Mouse (Mus musculus) hindbrain, embryonic 13.5 days (tissue): ENCODE measurements around the gene Gpr132. TPM values are rescaled to one million over a fixed set of nuclear protein-coding genes. Genes with fewer than 3 reads are reported as not detected.
"Not testable (repeated sequence)": the region's sequence is repeated elsewhere in the genome, so short reads cannot be mapped to it uniquely, and the experiment has no call there.

Experiments used
- ATAC-seq: fragments of 200-750 bp; cut with Nextera tagmentation; 2 replicates; pipeline ENCODE4 v1.8.0; 2017; ENCODE audit warnings: moderate TSS enrichment; ENCODE audit not compliant: low FRiP score
- H3K27ac ChIP-seq: fragments of 300-500 bp; sonication (generic); 2 replicates; pipeline ENCODE4 v1.5.1; 2015; ENCODE audit warnings: inconsistent platforms, mild to moderate bottlenecking, moderate library complexity
- H3K27me3 ChIP-seq: fragments of 300-500 bp; sonication (generic); 2 replicates; pipeline ENCODE4 v1.6.1; 2015; ENCODE audit warnings: mild to moderate bottlenecking, inconsistent platforms
- H3K36me3 ChIP-seq: fragments of 300-500 bp; sonication (generic); 2 replicates; pipeline ENCODE4 v1.6.1; 2015; ENCODE audit warnings: mild to moderate bottlenecking, inconsistent platforms
- H3K4me1 ChIP-seq: fragments of 300-500 bp; sonication (generic); replicated peaks from 2 replicates; pipeline ENCODE4 v1.6.1; 2015; ENCODE audit warnings: inconsistent platforms
- H3K4me2 ChIP-seq: fragments of 300-500 bp; sonication (generic); 2 replicates; pipeline ENCODE4 v1.6.1; 2015; ENCODE audit warnings: inconsistent platforms, mild to moderate bottlenecking, moderate library complexity
- H3K4me3 ChIP-seq: fragments of 300-500 bp; sonication (generic); 2 replicates; pipeline ENCODE4 v1.5.1; 2015; ENCODE audit warnings: mild to moderate bottlenecking, inconsistent platforms
- H3K9ac ChIP-seq: fragments of 300-500 bp; sonication (generic); 2 replicates; pipeline ENCODE4 v1.6.1; 2015; ENCODE audit warnings: mild to moderate bottlenecking, inconsistent platforms
- H3K9me3 ChIP-seq: fragments of 300-500 bp; sonication (generic); 2 replicates; pipeline ENCODE4 v1.6.1; 2016; ENCODE audit warnings: inconsistent platforms
- WGBS: fragments of 180-500 bp; shearing (Covaris S2); methylation state at CpG from one replicate; pipeline ENCODE4 v1.1.7; 2015; 5-methylcytosine and 5-hydroxymethylcytosine counted together
- polyA plus RNA-seq: library from polyadenylated mRNA; unstranded; fragments of >200 nt; fragmentation: Nextera tagmentation; extraction: Ambion mirVana; gene quantifications from 2 replicates; pipeline ENCODE4 v1.2.1, GENCODE M21; 2015

Gpr132 gene
- polyA plus RNA-seq, 1 experiment from 2014 or later, result not detected

DNA sequence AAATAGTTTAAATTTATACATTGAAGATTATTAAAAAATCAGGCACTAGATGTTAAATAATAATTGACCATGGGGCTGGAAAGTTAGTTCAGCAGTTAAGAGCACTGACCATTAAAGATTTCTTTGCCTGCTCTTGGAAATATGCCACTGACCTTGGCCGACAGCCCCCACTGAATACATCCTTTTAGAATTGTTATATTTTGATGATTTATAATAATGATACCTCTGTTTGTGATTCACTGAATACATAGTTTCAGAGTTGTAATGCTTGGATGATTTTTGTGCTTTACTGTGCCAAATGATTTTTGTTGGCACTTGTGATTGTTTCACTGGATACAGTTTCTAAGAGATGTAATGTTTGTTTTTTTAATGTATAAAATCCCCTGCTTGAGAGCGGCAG, 25.9 kb downstream of the Gpr132 start:
- H3K4me2 ChIP-seq, H3K27ac ChIP-seq, H3K9me3 ChIP-seq, ATAC-seq, H3K36me3 ChIP-seq, H3K27me3 ChIP-seq, H3K9ac ChIP-seq, H3K4me1 ChIP-seq, H3K4me3 ChIP-seq: not testable (repeated sequence)
- 92% methylated on average over 2 of the region's 2 CpGs for WGBS

DNA sequence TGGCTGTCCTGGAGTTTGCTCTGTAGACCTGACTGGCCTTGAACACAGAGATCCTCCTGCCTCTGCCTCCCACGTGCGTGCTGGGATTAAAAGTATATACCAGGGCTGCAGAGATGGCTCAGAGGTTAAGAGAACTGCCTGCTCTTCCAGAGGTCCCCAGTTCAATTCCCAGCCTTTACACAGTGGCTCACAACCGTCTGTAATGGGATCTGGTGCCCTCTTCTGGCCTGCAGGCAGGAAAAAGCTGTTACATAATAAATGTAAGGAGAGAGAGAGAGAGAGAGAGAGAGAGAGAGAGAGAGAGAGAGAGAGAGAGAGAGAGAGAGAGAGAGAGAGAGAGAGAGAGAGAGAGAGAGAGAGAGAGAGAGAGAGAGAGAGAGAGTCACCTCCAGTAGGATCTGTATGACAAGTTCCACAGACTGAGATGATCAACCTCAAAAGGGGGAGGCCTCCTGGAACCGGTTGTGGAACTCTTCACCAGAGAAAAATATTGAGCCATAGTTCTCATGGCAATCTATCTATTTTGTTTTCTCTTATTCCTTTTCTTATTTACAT, 26.6 kb downstream of the Gpr132 start:
- not testable (repeated sequence) for H3K36me3 ChIP-seq, H3K27ac ChIP-seq
- 77% methylated on average over 4 of the region's 4 CpGs for WGBS

DNA sequence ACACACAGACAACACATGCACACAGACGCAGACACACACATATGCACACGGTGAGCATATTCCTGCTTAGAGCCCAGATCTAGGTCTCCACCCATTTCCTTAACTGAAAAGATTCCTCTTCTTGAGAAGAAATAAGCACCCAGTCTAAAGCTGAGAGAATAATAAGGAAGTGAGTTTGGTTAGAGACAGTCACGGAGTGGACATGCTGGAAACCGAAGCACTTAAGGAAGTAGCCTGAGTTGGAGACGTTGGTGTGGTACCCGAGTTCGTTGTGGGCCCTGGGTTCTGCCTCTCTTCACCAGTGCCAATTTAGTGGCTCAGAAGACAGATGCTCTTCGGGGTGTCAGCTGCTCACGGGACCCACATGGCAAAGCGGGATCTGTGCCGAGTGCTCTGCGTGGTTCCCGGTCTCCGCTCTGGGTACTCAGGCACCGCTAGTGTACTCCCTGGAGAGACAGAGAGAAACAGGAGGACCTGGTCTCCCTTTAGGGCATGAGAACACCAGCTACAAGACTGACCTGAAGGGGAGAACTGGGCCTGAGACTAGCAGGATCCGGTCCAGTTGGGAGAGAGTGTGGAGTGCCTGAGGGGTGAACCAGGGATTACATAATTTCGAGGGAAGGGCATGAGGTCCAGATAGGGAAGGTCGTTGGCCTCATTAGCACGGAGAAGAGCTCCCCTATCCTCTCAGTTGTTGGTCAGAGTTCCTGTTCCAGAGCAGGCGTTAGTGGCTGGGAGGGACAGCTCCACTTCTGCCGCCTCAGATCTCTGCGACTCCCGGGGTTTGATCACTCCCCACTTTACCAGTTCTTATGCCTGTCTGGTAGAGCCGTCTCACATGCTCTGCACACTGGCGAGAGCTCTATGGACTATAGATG, 27.6 kb downstream of the Gpr132 start:
- WGBS, result 85% methylated on average over 25 of the region's 25 CpGs
- ATAC-seq, result no peak

More for the DNA sequence above, 26.6 kb downstream of the Gpr132 start:
- H3K27me3 ChIP-seq, H3K4me2 ChIP-seq, H3K9ac ChIP-seq, H3K4me3 ChIP-seq, H3K4me1 ChIP-seq, H3K9me3 ChIP-seq, ATAC-seq: not testable (repeated sequence)

DNA sequence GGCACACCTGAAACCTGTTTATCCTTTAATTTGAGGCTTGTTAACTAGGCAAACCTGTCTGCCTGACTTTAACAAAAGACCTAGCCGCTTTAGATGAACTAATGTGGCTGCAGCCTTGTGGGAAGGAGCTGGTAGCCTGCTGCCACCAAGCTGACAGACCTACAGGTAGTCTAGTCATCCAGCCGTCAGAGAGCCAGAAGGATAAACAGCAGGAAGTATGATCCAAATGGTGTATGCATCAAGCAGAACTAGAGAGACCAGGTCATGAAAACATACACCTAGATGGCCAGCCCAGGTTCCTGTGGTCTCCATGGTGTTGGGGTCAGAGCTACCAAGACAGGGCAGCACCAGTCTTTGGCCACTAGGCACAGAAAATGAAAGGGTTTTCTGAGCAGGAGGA, 33.0 kb downstream of the Gpr132 start:
- Histone ChIP-seq H3K4me3 (no peak overlapping the region), H3K27ac (no peak overlapping the region), H3K27me3 (no peaks in the 10 kb centered on the region), H3K36me3 (peaks cover 18% of the 10 kb centered on the region), H3K4me2 (no peak overlapping the region), H3K9ac (no peak overlapping the region), H3K4me1 (peaks cover 19% of the 10 kb centered on the region), H3K9me3 (peaks cover 4% of the 10 kb centered on the region)
- 75% methylated on average over 2 of the region's 2 CpGs for WGBS
- ATAC-seq, result no peak

More for the DNA sequence above, 27.6 kb downstream of the Gpr132 start:
- Histone ChIP-seq H3K4me2 (no peak overlapping the region), H3K9me3 (peaks cover 4% of the 10 kb centered on the region), H3K4me1 (no peaks in the 10 kb centered on the region), H3K27me3 (peaks cover 3% of the 10 kb centered on the region; the same call in 1 of the 2 replicates), H3K9ac (no peak overlapping the region), H3K27ac (no peak overlapping the region), H3K4me3 (no peak overlapping the region), H3K36me3 (no peaks in the 10 kb centered on the region)

DNA sequence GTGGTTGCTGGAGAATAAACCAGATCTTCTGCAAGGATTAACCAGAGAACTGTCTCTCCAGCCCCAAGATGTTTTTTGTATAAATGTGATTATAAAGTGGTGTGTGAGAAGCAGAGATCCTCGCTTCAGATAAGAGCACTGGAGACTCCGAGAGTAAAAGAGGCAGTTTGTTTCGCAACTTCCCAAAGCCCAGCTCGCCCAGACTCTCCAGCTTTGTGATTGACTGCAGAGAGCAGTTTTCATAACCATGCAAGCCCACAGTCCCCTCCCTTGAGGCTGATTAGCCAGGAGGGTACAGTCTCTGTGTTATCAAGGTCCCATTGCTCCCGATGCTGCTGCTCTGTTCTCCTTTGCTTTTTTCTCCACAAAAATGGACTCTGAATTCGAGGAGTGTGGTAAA, 34.5 kb downstream of the Gpr132 start:
- no peak for ATAC-seq
- Histone ChIP-seq H3K4me2 (no peak overlapping the region), H3K4me1 (peaks cover 21% of the 10 kb centered on the region), H3K4me3 (no peak overlapping the region), H3K27me3 (no peaks in the 10 kb centered on the region), H3K9ac (no peak overlapping the region), H3K27ac (no peak overlapping the region), H3K36me3 (peaks cover 18% of the 10 kb centered on the region), H3K9me3 (no peaks in the 10 kb centered on the region)
- 93% methylated on average over 6 of the region's 6 CpGs for WGBS

DNA sequence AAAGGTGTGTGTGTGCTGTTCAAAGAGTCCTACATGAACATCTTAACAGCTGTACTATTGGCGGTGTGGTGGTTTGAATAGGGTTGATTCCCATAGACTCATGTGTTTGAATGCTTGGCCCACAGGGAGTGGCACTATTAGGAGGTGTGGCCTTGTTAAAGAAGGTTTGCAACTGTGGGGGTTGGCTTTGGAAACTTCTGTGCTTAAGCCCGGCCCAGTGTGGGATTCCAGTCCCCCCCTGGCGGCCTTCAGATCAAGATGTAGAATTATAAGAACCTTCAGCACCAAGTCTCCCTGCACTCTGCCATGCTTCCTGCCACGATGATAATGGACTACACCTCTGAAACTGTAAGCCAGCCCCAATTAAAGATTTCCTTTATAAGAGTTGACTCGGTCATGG, 35.6 kb downstream of the Gpr132 start:
- H3K4me1 ChIP-seq, result peaks cover 30% of the 10 kb centered on the region
- H3K27me3 ChIP-seq, result no peaks in the 10 kb centered on the region
- 92% methylated on average over 5 of the region's 5 CpGs for WGBS
- H3K4me2 ChIP-seq, result no peak overlapping the region
- no peak for ATAC-seq
- no peak overlapping the region for H3K9ac ChIP-seq
- peaks cover 22% of the 10 kb centered on the region for H3K36me3 ChIP-seq
- no peaks in the 10 kb centered on the region for H3K9me3 ChIP-seq
- no peak overlapping the region for H3K4me3 ChIP-seq
- no peak overlapping the region for H3K27ac ChIP-seq

DNA sequence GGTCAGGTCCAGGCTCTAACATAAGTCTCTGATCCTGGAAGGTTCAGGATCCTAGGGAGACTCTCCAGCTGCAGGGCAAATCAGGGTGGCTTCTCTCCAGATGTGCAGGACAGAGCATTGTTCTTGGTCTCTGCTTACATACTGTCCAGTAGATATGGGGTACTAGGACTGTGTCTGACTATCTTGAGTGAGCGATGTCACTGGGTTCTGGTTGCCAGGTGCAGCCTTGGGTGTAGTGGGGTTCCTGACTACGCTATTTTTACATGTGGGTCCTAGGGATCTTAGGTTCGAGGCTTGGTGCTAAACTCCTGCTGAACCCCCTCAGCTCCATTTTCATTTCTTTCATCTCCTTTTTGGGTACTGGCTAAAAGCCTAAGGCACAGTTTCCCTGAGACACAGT, 37.5 kb downstream of the Gpr132 start:
- Histone ChIP-seq H3K4me1 (peaks cover 48% of the 10 kb centered on the region), H3K4me2 (peak overlapping the region; percentile 77), H3K27me3 (no peaks in the 10 kb centered on the region), H3K9ac (peak overlapping the region; percentile 85), H3K4me3 (peak overlapping the region; percentile 64), H3K27ac (peak overlapping the region; percentile 82; the same call in 1 of the 2 replicates), H3K36me3 (peaks cover 33% of the 10 kb centered on the region), H3K9me3 (no peaks in the 10 kb centered on the region)
- ATAC-seq, result no peak
- 89% methylated on average over 3 of the region's 3 CpGs for WGBS

DNA sequence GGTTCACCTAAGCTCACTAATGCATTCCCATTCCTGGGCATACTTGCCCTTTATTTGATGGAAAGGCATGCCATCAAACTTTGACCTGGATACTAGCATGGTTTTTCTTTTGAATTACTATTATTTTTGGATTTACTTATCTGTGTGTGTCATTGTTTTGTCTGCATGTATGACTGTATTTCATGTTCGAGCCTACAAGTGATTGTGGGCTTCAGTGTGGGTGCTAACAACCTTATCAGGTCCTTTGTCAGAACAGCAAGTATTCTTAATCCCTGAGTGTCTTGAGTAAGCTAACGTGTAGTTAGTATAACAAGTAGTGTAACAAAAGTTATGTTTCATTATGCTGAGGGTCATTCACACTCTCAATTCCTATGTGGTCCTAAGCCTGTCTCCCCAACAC, 37.9 kb downstream of the Gpr132 start:
- ATAC-seq, result no peak
- Histone ChIP-seq H3K4me1 (peaks cover 51% of the 10 kb centered on the region), H3K4me2 (peak overlapping the region; percentile 77), H3K27me3 (no peaks in the 10 kb centered on the region), H3K36me3 (peaks cover 34% of the 10 kb centered on the region), H3K4me3 (peak overlapping the region; percentile 64), H3K9me3 (no peaks in the 10 kb centered on the region), H3K27ac (peak overlapping the region; percentile 82), H3K9ac (peak overlapping the region; percentile 85)
- 27% methylated on average over 2 of the region's 2 CpGs for WGBS

DNA sequence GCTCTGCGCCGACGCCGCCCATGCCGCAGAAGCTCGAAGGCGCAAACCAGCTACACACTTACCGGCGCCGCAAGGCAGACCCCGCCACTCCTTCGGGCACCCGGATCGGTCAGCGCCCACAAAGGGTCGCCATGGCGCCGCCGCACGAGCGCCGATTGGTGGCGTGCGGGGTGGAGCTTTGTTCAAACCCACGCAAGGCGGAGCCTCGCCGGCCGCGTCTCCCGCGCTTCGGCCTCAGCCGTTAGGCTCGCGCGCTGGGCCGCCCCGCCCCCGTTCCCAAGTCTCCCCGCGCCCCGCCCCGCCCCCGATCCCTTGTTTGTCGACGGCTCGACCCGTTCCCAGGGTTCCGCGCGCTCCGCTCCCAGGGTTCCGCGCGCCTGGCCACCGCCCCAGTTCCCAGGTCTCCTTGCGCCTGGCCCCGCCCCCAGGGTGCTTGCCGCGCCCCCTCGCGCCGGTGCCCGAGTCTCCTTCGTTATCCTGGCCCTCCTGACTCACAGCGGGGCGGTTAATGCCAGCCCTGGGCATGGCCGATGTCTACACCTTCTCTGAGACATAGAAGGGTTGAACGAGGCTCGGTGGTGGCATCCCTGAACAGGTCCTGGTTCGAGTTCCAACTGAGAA, 38.7 kb downstream of the Gpr132 start, which contains the start of gene Cdca4:
Gene Cdca4, minus strand, starts transcription at position 180 of the 621 bp plus-strand sequence.
- Histone ChIP-seq H3K36me3 (peaks cover 42% of the 10 kb centered on the region), H3K4me3 (peak within 1 kb of the TSS; percentile 78), H3K27ac (peak within 1 kb of the TSS; percentile 94), H3K4me2 (peak within 1 kb of the TSS; percentile 86), H3K27me3 (no peaks in the 10 kb centered on the region), H3K9me3 (no peaks in the 10 kb centered on the region), H3K9ac (peak within 1 kb of the TSS; percentile 91), H3K4me1 (peaks cover 59% of the 10 kb centered on the region)
- WGBS, result under 1% methylated on average over 62 of the region's 72 CpGs
- ATAC-seq, result peak; percentile 98

DNA sequence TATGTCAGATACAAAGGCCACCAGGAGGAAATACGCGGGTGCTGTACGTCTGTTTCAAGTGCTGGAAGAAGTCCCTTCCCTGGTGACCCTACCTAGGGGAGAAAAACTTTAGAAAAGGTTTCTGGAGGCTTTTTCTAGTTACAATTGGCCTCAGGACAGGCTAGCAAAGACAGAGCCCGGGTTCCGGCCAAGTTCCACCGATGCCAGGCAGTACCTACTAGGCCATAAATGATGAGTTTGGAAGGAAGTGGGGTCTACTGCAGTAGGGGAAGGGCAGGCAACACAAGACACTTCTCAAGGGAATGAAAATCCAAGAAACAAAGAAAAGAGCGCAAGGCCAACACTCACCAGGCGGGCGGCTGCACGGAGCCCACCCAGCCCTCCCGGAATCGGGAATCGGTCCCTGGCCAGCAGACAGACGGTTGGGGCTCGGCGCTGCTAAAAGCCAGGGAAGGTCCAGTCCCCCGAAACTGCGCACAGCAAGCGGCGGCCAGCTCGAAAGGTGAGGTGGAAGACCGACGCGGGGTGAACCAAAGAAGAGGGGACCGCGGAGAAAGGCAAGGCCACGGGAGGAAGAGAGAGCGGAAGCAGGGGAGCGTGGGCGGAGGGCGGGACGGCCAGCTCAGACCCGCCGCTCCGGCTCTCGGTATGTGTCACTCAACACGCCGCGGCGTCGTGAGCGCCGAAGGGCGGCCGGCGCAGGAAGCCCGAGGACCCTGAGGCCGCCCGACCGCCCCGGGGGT, 39.4 kb downstream of the Gpr132 start:
- Histone ChIP-seq H3K4me3 (peak overlapping the region; percentile 78), H3K27ac (peak overlapping the region; percentile 94), H3K4me1 (peaks cover 65% of the 10 kb centered on the region), H3K9ac (peak overlapping the region; percentile 91), H3K27me3 (no peaks in the 10 kb centered on the region), H3K9me3 (no peaks in the 10 kb centered on the region), H3K4me2 (peak overlapping the region; percentile 86), H3K36me3 (peaks cover 42% of the 10 kb centered on the region)
- peak; percentile 82 for ATAC-seq
- under 1% methylated on average over 48 of the region's 51 CpGs for WGBS

DNA sequence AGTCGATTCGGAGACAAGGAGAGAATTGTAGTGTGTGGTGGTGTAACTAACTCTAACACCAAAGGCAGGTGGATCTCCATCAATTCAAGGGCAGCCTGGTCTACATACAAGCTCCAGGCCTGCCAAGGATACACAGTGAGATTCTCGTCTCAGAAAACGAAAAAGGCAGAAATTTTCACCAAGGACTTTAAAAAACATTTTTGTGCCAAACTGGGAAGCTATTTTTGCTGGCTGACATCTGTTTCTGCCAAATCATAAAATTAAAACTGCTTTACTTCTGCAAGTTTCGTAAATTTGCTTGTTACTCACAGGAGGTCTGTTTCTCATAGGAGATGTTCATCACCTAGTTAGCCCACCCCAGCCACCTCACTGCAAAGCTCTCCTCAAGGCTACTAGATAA, 42.1 kb downstream of the Gpr132 start:
- Histone ChIP-seq H3K4me2 (no peak overlapping the region), H3K4me1 (peaks cover 63% of the 10 kb centered on the region), H3K9me3 (no peaks in the 10 kb centered on the region), H3K9ac (peak overlapping the region; percentile 91; the same call in 1 of the 2 replicates), H3K36me3 (peaks cover 43% of the 10 kb centered on the region), H3K27me3 (no peaks in the 10 kb centered on the region), H3K27ac (no peak overlapping the region), H3K4me3 (no peak overlapping the region)
- ATAC-seq, result no peak
- 90% methylated on average over 5 of the region's 5 CpGs for WGBS

DNA sequence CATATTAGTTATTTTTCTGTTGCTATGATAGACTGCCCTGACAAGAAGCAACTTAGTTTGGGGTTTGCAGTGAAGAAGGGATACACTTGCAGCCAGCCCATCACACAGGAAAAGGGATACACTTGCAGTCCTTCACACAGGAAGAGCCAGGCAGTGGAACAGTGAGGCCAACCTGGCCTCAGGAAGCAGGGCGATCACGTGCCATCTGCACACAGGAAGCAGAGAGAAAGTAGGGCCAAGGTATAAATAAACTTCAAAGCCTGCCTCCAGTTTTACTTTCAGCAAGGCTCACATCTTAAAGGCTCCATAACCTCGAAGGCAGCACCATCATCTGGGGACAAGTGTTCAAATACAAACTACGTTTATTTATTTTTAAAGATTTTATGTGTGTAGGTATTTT, 44.8 kb downstream of the Gpr132 start:
- Histone ChIP-seq H3K9ac (peak overlapping the region; percentile 36; the same call in 1 of the 2 replicates), H3K9me3 (no peaks in the 10 kb centered on the region), H3K4me3 (no peak overlapping the region), H3K27me3 (no peaks in the 10 kb centered on the region), H3K36me3 (peaks cover 67% of the 10 kb centered on the region), H3K27ac (peak overlapping the region; percentile 14; the same call in 1 of the 2 replicates), H3K4me2 (no peak overlapping the region), H3K4me1 (peaks cover 52% of the 10 kb centered on the region)
- ATAC-seq, result no peak
- 88% methylated on average over 4 of the region's 4 CpGs for WGBS
